11 mouse cellular contexts compared by ENCODE assay signal in genomic region chr13:42835441-42835840, GRCm38 (mm10).
DNase-seq lines count a peak whose midpoint lies in the region; TF ChIP-seq lines count a peak whose summit lies in the region.
"Had no signal": no experiment of that assay in that cellular context is flagged by ENCODE, and none has a peak within 500 bp of the region (broad histone marks: within the 10 kb centered on the region; RNA-seq: fewer than 3 reads in every experiment).

No protein-coding gene starts in this region.

- H3K36me3 ChIP-seq in kidney, adult 2 months (ENCODE audit: control insufficient read depth, insufficient read depth, low read length), result no peaks in the 10 kb centered on the region
- H3K36me3 ChIP-seq: embryonic facial prominence, embryonic 15.5 days; stomach, embryonic 15.5 days had no signal

- TF ChIP-seq POLR2A in kidney, adult 2 months (IDR thresholded peaks at IDR 0.05; ENCODE audit: low read depth, low read length), result no peak

- no peaks in the 10 kb centered on the region for H3K27me3 ChIP-seq in kidney, adult 2 months (replicated peaks; ENCODE audit: control insufficient read depth, insufficient read depth, low read length)
- H3K27me3 ChIP-seq: embryonic facial prominence, embryonic 15.5 days; stomach, embryonic 15.5 days had no signal

- no peak for TF ChIP-seq CTCF in kidney, adult 2 months (conservative IDR thresholded peaks at IDR 0.05; ENCODE audit: insufficient read depth, insufficient read length, low read depth, low read length)

- peak; percentile 26 to 60 for DNase-seq in cerebellum, postnatal 14 days
- DNase-seq in cerebellum, adult 11 months, result no peak
- peak; percentile 38 for DNase-seq in kidney, adult 2 months
- DNase-seq in kidney, postnatal 25 days, result no peak
- DNase-seq in thymus, postnatal 0 days (ENCODE audit: low spot score), result peak; percentile 7
- no peak for DNase-seq in thymus, adult 18-20 months
- no peak for DNase-seq in adrenal gland, postnatal 14 days
- DNase-seq in adrenal gland, postnatal 36 days, result no peak
- DNase-seq: left cerebral cortex, postnatal 4 days had no signal

- no peak overlapping the region for H3K27ac ChIP-seq in kidney, adult 2 months (ENCODE audit: insufficient read depth, low read depth, low read length)
- H3K27ac ChIP-seq: embryonic facial prominence, embryonic 15.5 days; stomach, embryonic 15.5 days had no signal

- H3K4me1 ChIP-seq in kidney, adult 2 months (ENCODE audit: control insufficient read depth, insufficient read depth, low read length), result no peaks in the 10 kb centered on the region
- H3K4me1 ChIP-seq: embryonic facial prominence, embryonic 15.5 days; stomach, embryonic 15.5 days had no signal

- H3K4me3 ChIP-seq in kidney, adult 2 months (ENCODE audit: insufficient read depth, low read depth, low read length), result no peak overlapping the region
- H3K4me3 ChIP-seq: embryonic facial prominence, embryonic 15.5 days; stomach, embryonic 15.5 days had no signal

- WGBS in kidney, adult 2 months, result 39% methylated on average over 2 of the region's 2 CpGs

Comparison
In these comparisons a context has a peak if more than half of its experiments do, and no peak if none do; other contexts are left out.
1. DNase-seq: peak in cerebellum, postnatal 14 days (2 of 2), kidney, adult 2 months (single experiment) and thymus, postnatal 0 days (single experiment); none in cerebellum, adult 11 months (single experiment), kidney, postnatal 25 days (0 of 2), thymus, adult 18-20 months (0 of 2), adrenal gland, postnatal 14 days (single experiment) and adrenal gland, postnatal 36 days (0 of 2).